Mouse (Mus musculus) gastrocnemius, postnatal 36 days (tissue): ENCODE measurements around the gene AI661453. TPM values are rescaled to one million over a fixed set of nuclear protein-coding genes. Genes with fewer than 3 reads are reported as not detected.

ENCODE experiments used
- DNase-seq, 2 experiments: peaks; one replicate each; pipeline ENCODE4 v3.0.0; 2022
- intact Hi-C: fragments of 180-260 bp; cut with DNase I; formaldehyde crosslinking; loops from one replicate; pipeline ENCODE4 v1.15.1; 2025
- total RNA-seq, 2 experiments: library from RNA; stranded (reverse); gene quantifications; 2 replicates each; pipeline ENCODE4 v1.2.3; 2021

The AI661453 gene
- total RNA-seq, 2 experiments from 2014 or later, result 0.13 to 0.35 TPM

- DNase-seq, result no peak
- intact Hi-C loops, result no loop called here
Observed at GRCm38 (mm10) chr17:47518205-47518604, 81.8 kb downstream of the AI661453 start.

Other genes with a start within 250 kb of the AI661453 start
- 10 to 100 TPM; 31.9 to 33.7 TPM for gene Mrps10, start 67.7 kb upstream of the AI661453 start, total RNA-seq
- under 1 TPM; 0.31 to 0.35 TPM for gene Guca1b, start 51.2 kb upstream of the AI661453 start, total RNA-seq
- gene Guca1a, start 36.0 kb upstream of the AI661453 start, total RNA-seq, result not detected
- gene 1700001C19Rik, start 761 bp downstream of the AI661453 start, total RNA-seq, result not detected
- gene Taf8, start 65.7 kb downstream of the AI661453 start, total RNA-seq, result 10 to 100 TPM; 10.4 to 12.8 TPM
- 10 to 100 TPM; 31.4 to 31.5 TPM for gene Ccnd3, start 68.4 kb downstream of the AI661453 start, total RNA-seq
- gene Bysl, start 174.9 kb downstream of the AI661453 start, total RNA-seq, result 10 to 100 TPM; 13.8 to 14.2 TPM
- 10 to 100 TPM; 12.9 to 14.9 TPM for gene Med20, start 175.0 kb downstream of the AI661453 start, total RNA-seq
- gene Gm20517, start 175.0 kb downstream of the AI661453 start, total RNA-seq, result 1 to 10 TPM in 1 of 2 experiments, under 1 TPM in 1; 0.42 to 1.3 TPM
- gene Usp49, start 194.1 kb downstream of the AI661453 start, total RNA-seq, result 1 to 10 TPM; 3.2 to 3.3 TPM